Mouse (Mus musculus) midbrain, embryonic 14.5 days (tissue): ENCODE data around the gene Ccr9. TPM values are rescaled to one million over a fixed set of nuclear protein-coding genes. Genes with fewer than 3 reads are reported as not detected.
A peak's percentile ranks its signal among the peaks of the same experiment; 100 is the strongest.
"Not testable (repeated sequence)": the region's sequence is repeated elsewhere in the genome, so short reads cannot be mapped to it uniquely, and the experiment has no call there.

ENCODE experiments used
- ATAC-seq: fragments of 200-750 bp; cut with Nextera tagmentation; 2 replicates; pipeline ENCODE4 v1.8.0; 2017; ENCODE audit warnings: moderate number of reproducible peaks, moderate library complexity; ENCODE audit not compliant: low FRiP score, low TSS enrichment
- DNase-seq: peaks from one replicate; pipeline ENCODE4 v3.0.0-alpha.2; 2015
- H3K27ac ChIP-seq: fragments of 300-500 bp; sonication (generic); replicated peaks from 2 replicates; pipeline ENCODE4 v1.5.1; 2014; ENCODE audit warnings: mild to moderate bottlenecking, low read depth, low read length, moderate library complexity
- H3K27me3 ChIP-seq: fragments of 300-500 bp; sonication (generic); 2 replicates; pipeline ENCODE4 v1.6.1; 2014; ENCODE audit warnings: low read length, control low read depth, mixed read lengths; ENCODE audit not compliant: control insufficient read depth, insufficient read depth
- H3K36me3 ChIP-seq: fragments of 300-500 bp; sonication (generic); 2 replicates; pipeline ENCODE4 v1.6.1; 2014; ENCODE audit warnings: low read length, control low read depth; ENCODE audit not compliant: control insufficient read depth, insufficient read depth
- H3K4me1 ChIP-seq: fragments of 300-500 bp; sonication (generic); 2 replicates; pipeline ENCODE4 v1.6.1; 2014; ENCODE audit warnings: mild to moderate bottlenecking, antibody characterized with exemption, low read length, control low read depth; ENCODE audit not compliant: control insufficient read depth, insufficient read depth
- H3K4me2 ChIP-seq: fragments of 300-500 bp; sonication (generic); 2 replicates; pipeline ENCODE4 v1.6.1; 2014; ENCODE audit warnings: mild to moderate bottlenecking, low read length, moderate library complexity
- H3K4me3 ChIP-seq: fragments of 300-500 bp; sonication (generic); replicated peaks from 2 replicates; pipeline ENCODE4 v1.5.1; 2014; ENCODE audit warnings: low read depth, low read length
- H3K9ac ChIP-seq: fragments of 300-500 bp; sonication (generic); replicated peaks from 2 replicates; pipeline ENCODE4 v1.6.1; 2014; ENCODE audit warnings: mild to moderate bottlenecking, low read length, moderate library complexity
- H3K9me3 ChIP-seq: fragments of 300-500 bp; sonication (generic); 2 replicates; pipeline ENCODE4 v1.6.1; 2016; ENCODE audit warnings: low read length, control low read depth, mixed read lengths; ENCODE audit not compliant: control insufficient read depth
- WGBS: fragments of 180-500 bp; shearing (Covaris S2); extraction: QIAGEN DNeasy Blood & Tissue Kit; methylation state at CpG from one replicate; pipeline ENCODE4 v1.1.7; 2014; 5-methylcytosine and 5-hydroxymethylcytosine counted together
- polyA plus RNA-seq: library from polyadenylated mRNA; unstranded; fragments of >200 nt; fragmentation: Nextera tagmentation; extraction: Ambion mirVana; gene quantifications from 2 replicates; pipeline ENCODE4 v1.2.1, GENCODE M21; 2014

Ccr9 gene
- polyA plus RNA-seq, 1 experiment from 2014 or later: 0.51 TPM

GRCm38 (mm10) chr9:123649785-123650511 lies 28.3 kb upstream of the Ccr9 start:
- Histone ChIP-seq H3K4me2 (no peak overlapping the region), H3K27ac (no peak overlapping the region), H3K9ac (no peak overlapping the region), H3K4me3 (no peak overlapping the region), H3K27me3 (no peaks in the 10 kb centered on the region), H3K4me1 (no peaks in the 10 kb centered on the region), H3K36me3 (no peaks in the 10 kb centered on the region), H3K9me3 (no peaks in the 10 kb centered on the region)
- 95% methylated on average over 2 of the region's 2 CpGs for WGBS
- ATAC-seq (no peak), DNase-seq (no peak)

- Histone ChIP-seq H3K27me3 (no peaks in the 10 kb centered on the region), H3K36me3 (no peaks in the 10 kb centered on the region), H3K4me2 (no peak overlapping the region), H3K9me3 (no peaks in the 10 kb centered on the region), H3K9ac (no peak overlapping the region), H3K4me3 (no peak overlapping the region), H3K27ac (no peak overlapping the region), H3K4me1 (no peaks in the 10 kb centered on the region)
- 43% methylated on average over 4 of the region's 4 CpGs for WGBS
- DNase-seq (no peak), ATAC-seq (no peak)
Observed at GRCm38 (mm10) chr9:123651369-123651768, 26.9 kb upstream of the Ccr9 start.

GRCm38 (mm10) chr9:123657457-123657856 lies 20.8 kb upstream of the Ccr9 start:
- H3K9ac ChIP-seq: no peak overlapping the region
- WGBS: 79% methylated on average over 3 of the region's 3 CpGs
- ATAC-seq: no peak
- no peaks in the 10 kb centered on the region for H3K36me3 ChIP-seq
- no peaks in the 10 kb centered on the region for H3K27me3 ChIP-seq
- no peaks in the 10 kb centered on the region for H3K9me3 ChIP-seq
- DNase-seq: no peak
- no peak overlapping the region for H3K27ac ChIP-seq
- no peak overlapping the region for H3K4me2 ChIP-seq
- H3K4me1 ChIP-seq: no peaks in the 10 kb centered on the region
- H3K4me3 ChIP-seq: no peak overlapping the region

- Histone ChIP-seq H3K9me3 (no peaks in the 10 kb centered on the region), H3K27me3 (no peaks in the 10 kb centered on the region), H3K4me3 (no peak overlapping the region), H3K36me3 (no peaks in the 10 kb centered on the region), H3K4me1 (no peaks in the 10 kb centered on the region), H3K9ac (no peak overlapping the region), H3K27ac (no peak overlapping the region), H3K4me2 (no peak overlapping the region)
- no peak for ATAC-seq
- no peak for DNase-seq
Observed at GRCm38 (mm10) chr9:123658981-123659380, 19.3 kb upstream of the Ccr9 start.

- H3K4me2 ChIP-seq, ATAC-seq, H3K9ac ChIP-seq, H3K4me3 ChIP-seq, H3K27me3 ChIP-seq, DNase-seq, H3K36me3 ChIP-seq, H3K27ac ChIP-seq, H3K9me3 ChIP-seq, H3K4me1 ChIP-seq: not testable (repeated sequence)
- 86% methylated on average over 16 of the region's 18 CpGs for WGBS
Observed at GRCm38 (mm10) chr9:123659986-123660676, 18.1 kb upstream of the Ccr9 start.

- Histone ChIP-seq H3K36me3 (no peaks in the 10 kb centered on the region), H3K4me3 (no peak overlapping the region), H3K27ac (no peak overlapping the region), H3K9ac (no peak overlapping the region), H3K4me2 (no peak overlapping the region), H3K9me3 (no peaks in the 10 kb centered on the region), H3K27me3 (no peaks in the 10 kb centered on the region), H3K4me1 (no peaks in the 10 kb centered on the region)
- no peak for ATAC-seq
- WGBS: 61% methylated on average over 5 of the region's 5 CpGs
- DNase-seq: peak; percentile 58
Observed at GRCm38 (mm10) chr9:123665645-123666044, 12.6 kb upstream of the Ccr9 start.

GRCm38 (mm10) chr9:123679198-123679597 lies 959 bp downstream of the Ccr9 start:
- H3K9ac ChIP-seq: no peak overlapping the region
- no peak for DNase-seq
- ATAC-seq: no peak
- 37% methylated on average over 2 of the region's 2 CpGs for WGBS
- H3K4me2 ChIP-seq: peak overlapping the region; percentile 71
- no peaks in the 10 kb centered on the region for H3K36me3 ChIP-seq
- no peaks in the 10 kb centered on the region for H3K9me3 ChIP-seq
- no peak overlapping the region for H3K27ac ChIP-seq
- H3K4me3 ChIP-seq: peak overlapping the region; percentile 41; the same call in 1 of the 2 replicates
- H3K27me3 ChIP-seq: peaks cover 32% of the 10 kb centered on the region
- H3K4me1 ChIP-seq: peaks cover 9% of the 10 kb centered on the region; the same call in 1 of the 2 replicates

GRCm38 (mm10) chr9:123683704-123684103 lies 5.5 kb downstream of the Ccr9 start:
- no peak overlapping the region for H3K9ac ChIP-seq
- no peak overlapping the region for H3K4me3 ChIP-seq
- 66% methylated on average over 3 of the region's 3 CpGs for WGBS
- H3K9me3 ChIP-seq: no peaks in the 10 kb centered on the region
- ATAC-seq (no peak), DNase-seq (no peak)
- no peak overlapping the region for H3K4me2 ChIP-seq
- H3K4me1 ChIP-seq: 0 out of 2 replicates have a peak, but pooled peaks cover 1% of the 10 kb centered on the region
- H3K36me3 ChIP-seq: no peaks in the 10 kb centered on the region
- no peak overlapping the region for H3K27ac ChIP-seq
- peaks cover 11% of the 10 kb centered on the region for H3K27me3 ChIP-seq

GRCm38 (mm10) chr9:123686206-123686605 lies 8.0 kb downstream of the Ccr9 start:
- ATAC-seq (no peak), DNase-seq (peak; percentile 13)
- WGBS: 72% methylated on average over 5 of the region's 5 CpGs
- H3K27me3 ChIP-seq: no peaks in the 10 kb centered on the region
- H3K4me2 ChIP-seq: no peak overlapping the region
- no peak overlapping the region for H3K27ac ChIP-seq
- no peak overlapping the region for H3K9ac ChIP-seq
- H3K9me3 ChIP-seq: no peaks in the 10 kb centered on the region
- no peaks in the 10 kb centered on the region for H3K36me3 ChIP-seq
- H3K4me3 ChIP-seq: no peak overlapping the region
- H3K4me1 ChIP-seq: no peaks in the 10 kb centered on the region
